Mouse (Mus musculus) cerebellum, adult 2 months (tissue): ENCODE data around the gene Tmem259.

Experiments used
- CTCF ChIP-seq: fragments of 200-500 bp; IDR thresholded peaks from 2 replicates; pipeline ENCODE4 v1.5.1; 2011; ENCODE audit warnings: low read depth, mild to moderate bottlenecking, control low read depth, low read length, moderate library complexity, borderline replicate concordance; ENCODE audit not compliant: insufficient read depth
- POLR2A ChIP-seq: fragments of 200-500 bp; IDR thresholded peaks from 2 replicates; pipeline ENCODE4 v1.6.1; 2011; ENCODE audit warnings: low read length, control low read depth, borderline replicate concordance; ENCODE audit not compliant: insufficient read depth

DNA sequence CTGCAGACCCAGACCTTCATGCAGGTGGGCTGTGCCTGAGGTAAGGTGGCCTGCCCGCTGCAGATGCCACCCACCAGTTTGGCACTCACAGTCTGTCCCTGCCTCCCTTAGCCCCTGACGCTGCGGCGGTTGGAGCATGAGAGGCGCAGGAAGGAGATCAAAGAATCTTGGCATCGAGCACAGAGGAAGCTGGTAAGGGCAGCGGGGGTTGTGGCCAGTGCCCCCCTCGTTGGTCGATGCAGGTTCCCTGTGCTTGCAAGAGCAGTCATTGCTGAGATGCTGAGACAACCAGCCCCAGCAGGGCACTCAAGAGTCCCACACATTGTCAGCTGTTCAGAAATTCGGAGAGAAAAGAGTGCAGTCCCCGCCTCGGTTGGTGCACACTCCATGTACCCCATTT, 38.0 kb upstream of the Tmem259 start:
- TF ChIP-seq CTCF = no peak
- no peak for TF ChIP-seq POLR2A
